Mouse (Mus musculus) cortical plate, adult 2 months (tissue): Measurements from ENCODE around the gene C1rl.
"Not testable (repeated sequence)": the region's sequence is repeated elsewhere in the genome, so short reads cannot be mapped to it uniquely, and the experiment has no call there.

Experiments
- CTCF ChIP-seq: fragments of 200-500 bp; IDR thresholded peaks from 2 replicates; pipeline ENCODE4 v1.5.1; 2011; ENCODE audit warnings: mild to moderate bottlenecking, control low read depth, low read length; ENCODE audit not compliant: insufficient read depth; ENCODE audit errors: extremely low read depth
- POLR2A ChIP-seq: fragments of 200-500 bp; IDR thresholded peaks from 2 replicates; pipeline ENCODE4 v1.6.1; 2011; ENCODE audit warnings: mild to moderate bottlenecking, low read length, control low read depth; ENCODE audit not compliant: insufficient read depth; ENCODE audit errors: extremely low read depth

- TF ChIP-seq CTCF, POLR2A: not testable (repeated sequence)
These were observed 63.0 kb downstream of the C1rl start for GRCm38 (mm10) chr6:124555956-124556355.
